Mouse (Mus musculus) embryonic facial prominence, embryonic 14.5 days (tissue): ENCODE measurements around the gene Jph3. TPM values are rescaled to one million over a fixed set of nuclear protein-coding genes. Genes with fewer than 3 reads are reported as not detected.
A peak's percentile ranks its signal among the peaks of the same experiment; 100 is the strongest.

Source experiments
- ATAC-seq: fragments of 200-750 bp; cut with Nextera tagmentation; 2 replicates; pipeline ENCODE4 v1.8.0; 2017; ENCODE audit warnings: low read depth, moderate number of reproducible peaks, moderate TSS enrichment
- DNase-seq: peaks from one replicate; pipeline ENCODE4 v3.0.0-alpha.2; 2015; ENCODE audit warnings: low spot score
- H3K27ac ChIP-seq: fragments of 300-500 bp; sonication (generic); replicated peaks from 2 replicates; pipeline ENCODE4 v1.5.1; 2014; ENCODE audit warnings: low read depth, mild to moderate bottlenecking, low read length, moderate library complexity
- H3K27me3 ChIP-seq: fragments of 300-500 bp; sonication (generic); replicated peaks from 2 replicates; pipeline ENCODE4 v1.6.1; 2014; ENCODE audit warnings: low read length; ENCODE audit not compliant: control insufficient read depth, insufficient read depth
- H3K36me3 ChIP-seq: fragments of 300-500 bp; sonication (generic); 2 replicates; pipeline ENCODE4 v1.6.1; 2014; ENCODE audit warnings: low read length, mixed read lengths; ENCODE audit not compliant: control insufficient read depth, insufficient read depth
- H3K4me1 ChIP-seq: fragments of 300-500 bp; sonication (generic); 2 replicates; pipeline ENCODE4 v1.6.1; 2014; ENCODE audit warnings: antibody characterized with exemption, low read length; ENCODE audit not compliant: control insufficient read depth, insufficient read depth
- H3K4me2 ChIP-seq: fragments of 300-500 bp; sonication (generic); 2 replicates; pipeline ENCODE4 v1.6.1; 2014; ENCODE audit warnings: low read depth, mild to moderate bottlenecking, low read length, moderate library complexity, mixed read lengths
- H3K4me3 ChIP-seq: fragments of 300-500 bp; sonication (generic); 2 replicates; pipeline ENCODE4 v1.5.1; 2014; ENCODE audit warnings: low read depth, mild to moderate bottlenecking, low read length
- H3K9ac ChIP-seq: fragments of 300-500 bp; sonication (generic); 2 replicates; pipeline ENCODE4 v1.6.1; 2014; ENCODE audit warnings: low read depth, mild to moderate bottlenecking, low read length, moderate library complexity, mixed read lengths
- H3K9me3 ChIP-seq: fragments of 300-500 bp; sonication (generic); 2 replicates; pipeline ENCODE4 v1.6.1; 2016; ENCODE audit warnings: low read length; ENCODE audit not compliant: control insufficient read depth
- WGBS: fragments of 180-500 bp; shearing (Covaris S2); extraction: QIAGEN DNeasy Blood & Tissue Kit; methylation state at CpG from one replicate; pipeline ENCODE4 v1.1.7; 2014; 5-methylcytosine and 5-hydroxymethylcytosine counted together
- polyA plus RNA-seq: library from polyadenylated mRNA; unstranded; fragments of >200 nt; fragmentation: Nextera tagmentation; extraction: Ambion mirVana; gene quantifications from 2 replicates; pipeline ENCODE4 v1.2.1, GENCODE M21; 2014

Jph3 gene
- polyA plus RNA-seq, 1 experiment from 2014 or later = 4.0 TPM

DNA sequence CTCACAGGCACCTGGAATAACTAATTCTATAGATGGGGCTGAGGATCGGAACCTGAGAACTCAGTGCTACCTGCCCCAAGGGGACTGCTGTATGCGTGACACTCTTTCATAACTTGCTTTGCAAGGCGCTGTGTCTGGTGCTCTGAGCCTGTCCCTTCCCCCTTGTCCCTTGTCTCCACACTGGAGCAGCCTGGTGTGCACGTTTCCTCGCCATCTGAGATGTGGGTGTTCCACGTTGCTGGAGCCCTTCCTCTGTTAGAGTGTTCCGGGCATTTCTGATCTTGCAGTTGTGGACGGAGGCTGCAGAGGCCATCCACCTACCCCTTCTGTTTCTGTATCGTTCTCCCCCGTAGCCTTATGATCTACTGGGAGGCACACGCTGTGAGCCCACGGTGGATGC, 29.0 kb downstream of the Jph3 start:
- ATAC-seq = no peak
- Histone ChIP-seq H3K36me3 (no peaks in the 10 kb centered on the region), H3K4me3 (no peak overlapping the region), H3K4me2 (no peak overlapping the region), H3K9me3 (no peaks in the 10 kb centered on the region), H3K27ac (no peak overlapping the region), H3K4me1 (no peaks in the 10 kb centered on the region), H3K27me3 (no peaks in the 10 kb centered on the region), H3K9ac (no peak overlapping the region)
- WGBS = 72% methylated on average over 12 of the region's 12 CpGs
- DNase-seq = no peak

DNA sequence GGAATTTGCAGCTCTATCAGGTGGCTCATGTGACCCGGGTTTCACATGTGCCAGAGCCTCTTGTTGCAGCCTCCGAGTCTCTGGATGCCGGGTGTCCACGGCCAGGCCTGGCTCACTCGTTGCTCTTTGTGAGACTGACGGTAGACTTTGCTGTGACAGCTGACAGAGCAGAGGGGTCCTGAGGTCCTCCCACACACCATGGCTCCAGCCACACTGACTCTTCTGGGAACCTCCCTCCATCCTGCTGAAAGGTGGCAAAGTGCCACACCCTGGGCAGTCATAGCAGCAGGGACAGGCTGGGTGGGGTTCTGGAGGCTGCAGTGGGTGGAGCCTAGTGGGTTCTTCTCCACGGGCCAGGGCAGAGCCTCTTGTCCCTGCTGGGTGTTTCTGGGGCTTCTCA, 31.1 kb downstream of the Jph3 start:
- no peak for ATAC-seq
- Histone ChIP-seq H3K27ac (no peak overlapping the region), H3K9me3 (no peaks in the 10 kb centered on the region), H3K4me1 (no peaks in the 10 kb centered on the region), H3K9ac (no peak overlapping the region), H3K36me3 (no peaks in the 10 kb centered on the region), H3K27me3 (no peaks in the 10 kb centered on the region), H3K4me3 (no peak overlapping the region), H3K4me2 (no peak overlapping the region)
- 77% methylated on average over 7 of the region's 7 CpGs for WGBS
- no peak for DNase-seq

- Histone ChIP-seq H3K9me3 (no peaks in the 10 kb centered on the region), H3K4me3 (no peak overlapping the region), H3K9ac (no peak overlapping the region), H3K27me3 (no peaks in the 10 kb centered on the region), H3K27ac (no peak overlapping the region), H3K4me2 (no peak overlapping the region), H3K36me3 (no peaks in the 10 kb centered on the region), H3K4me1 (no peaks in the 10 kb centered on the region)
- DNase-seq = peak; percentile 77
- no peak; the same call in 1 of the 2 replicates for ATAC-seq
- WGBS = 36% methylated on average over 9 of the region's 10 CpGs
Observed at GRCm38 (mm10) chr8:121761480-121761879, 32.1 kb downstream of the Jph3 start.

- ATAC-seq = peak; percentile 67
- no peaks in the 10 kb centered on the region for H3K4me1 ChIP-seq
- H3K36me3 ChIP-seq = no peaks in the 10 kb centered on the region
- peak; percentile 56 for DNase-seq
- no peak overlapping the region for H3K4me2 ChIP-seq
- H3K27ac ChIP-seq = no peak overlapping the region
- H3K9ac ChIP-seq = no peak overlapping the region
- no peaks in the 10 kb centered on the region for H3K27me3 ChIP-seq
- H3K4me3 ChIP-seq = no peak overlapping the region
- WGBS = 31% methylated on average over 7 of the region's 7 CpGs
- H3K9me3 ChIP-seq = no peaks in the 10 kb centered on the region
Observed at GRCm38 (mm10) chr8:121762999-121763699, 33.7 kb downstream of the Jph3 start.

DNA sequence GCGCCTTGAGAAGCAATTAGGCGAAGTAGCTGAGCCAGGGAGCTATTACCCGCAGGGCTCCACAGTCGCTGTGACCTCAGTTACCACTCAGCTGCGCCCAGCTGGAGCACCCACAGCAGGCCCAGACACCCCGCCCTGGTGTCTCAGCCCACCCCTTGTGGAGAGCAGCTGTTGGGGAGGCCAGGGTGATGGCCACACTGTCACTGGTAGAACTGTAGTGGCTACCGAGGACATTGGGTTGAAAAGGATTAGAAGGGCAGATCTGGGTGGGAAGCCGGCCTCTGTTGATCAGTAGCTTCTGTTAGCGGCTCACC, 34.2 kb downstream of the Jph3 start:
- Histone ChIP-seq H3K4me1 (no peaks in the 10 kb centered on the region), H3K36me3 (no peaks in the 10 kb centered on the region), H3K9me3 (no peaks in the 10 kb centered on the region), H3K4me2 (no peak overlapping the region), H3K27me3 (no peaks in the 10 kb centered on the region), H3K4me3 (no peak overlapping the region), H3K9ac (no peak overlapping the region), H3K27ac (no peak overlapping the region)
- ATAC-seq = peak; percentile 53; the same call in 1 of the 2 replicates
- 61% methylated on average over 9 of the region's 9 CpGs for WGBS
- no peak for DNase-seq

GRCm38 (mm10) chr8:121765594-121766138, 36.2 kb downstream of the Jph3 start:
- no peaks in the 10 kb centered on the region for H3K27me3 ChIP-seq
- ATAC-seq (no peak), DNase-seq (no peak)
- no peaks in the 10 kb centered on the region for H3K9me3 ChIP-seq
- no peaks in the 10 kb centered on the region for H3K4me1 ChIP-seq
- no peak overlapping the region for H3K27ac ChIP-seq
- no peak overlapping the region for H3K4me2 ChIP-seq
- H3K9ac ChIP-seq = no peak overlapping the region
- H3K4me3 ChIP-seq = no peak overlapping the region
- 75% methylated on average over 7 of the region's 7 CpGs for WGBS
- no peaks in the 10 kb centered on the region for H3K36me3 ChIP-seq

GRCm38 (mm10) chr8:121769095-121769494, 39.7 kb downstream of the Jph3 start:
- peak; percentile 57 for DNase-seq
- H3K4me2 ChIP-seq = no peak overlapping the region
- WGBS = 55% methylated on average over 3 of the region's 3 CpGs

DNA sequence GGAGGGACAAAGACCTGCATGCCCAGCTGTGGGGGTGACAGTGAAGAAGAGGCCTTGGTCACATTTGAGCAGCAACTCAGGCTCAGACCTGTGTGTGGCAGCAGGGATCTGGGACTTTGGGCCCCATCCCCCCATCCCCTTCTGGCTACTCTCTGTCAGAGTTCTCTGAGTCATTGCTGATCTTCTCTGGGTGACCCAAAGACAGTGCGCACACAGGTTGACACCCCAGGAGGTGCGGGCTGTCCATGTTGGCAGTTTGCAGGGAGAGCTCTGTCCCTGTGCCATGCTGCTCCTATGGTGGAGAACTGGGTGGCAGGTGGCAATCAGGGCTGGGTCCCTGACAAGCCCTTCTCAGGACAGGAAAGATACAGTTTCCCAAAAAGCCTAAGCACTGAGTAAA, 40.2 kb downstream of the Jph3 start:
- Histone ChIP-seq H3K36me3 (no peaks in the 10 kb centered on the region), H3K9ac (no peak overlapping the region), H3K4me3 (no peak overlapping the region), H3K4me2 (no peak overlapping the region), H3K27me3 (no peaks in the 10 kb centered on the region), H3K9me3 (no peaks in the 10 kb centered on the region), H3K4me1 (no peaks in the 10 kb centered on the region), H3K27ac (no peak overlapping the region)
- no peak for ATAC-seq
- no peak for DNase-seq
- 78% methylated on average over 1 of the region's 2 CpGs for WGBS

More at GRCm38 (mm10) chr8:121769095-121769494, 39.7 kb downstream of the Jph3 start:
- H3K4me3 ChIP-seq = no peak overlapping the region
- no peak overlapping the region for H3K9ac ChIP-seq
- H3K9me3 ChIP-seq = no peaks in the 10 kb centered on the region
- H3K4me1 ChIP-seq = no peaks in the 10 kb centered on the region
- no peak overlapping the region for H3K27ac ChIP-seq
- ATAC-seq = peak; percentile 56; the same call in 1 of the 2 replicates
- H3K27me3 ChIP-seq = no peaks in the 10 kb centered on the region
- no peaks in the 10 kb centered on the region for H3K36me3 ChIP-seq
